Mouse (Mus musculus) ovary, postnatal 10 days (tissue): Measurements from ENCODE around the gene Riox2.
"Not testable (repeated sequence)": the region's sequence is repeated elsewhere in the genome, so short reads cannot be mapped to it uniquely, and the experiment has no call there.

ENCODE experiments used
- DNase-seq: peaks from one replicate; pipeline ENCODE4 v3.0.0; 2022; ENCODE audit warnings: low spot score

Gene Riox2

GRCm38 (mm10) chr16:59471637-59472278, at the start of gene Riox2:
TSS of gene Riox2 (plus strand) at chr16:59471775.
- DNase-seq = peak; percentile 58

- DNase-seq = no peak
Observed at GRCm38 (mm10) chr16:59427960-59428359, 43.6 kb upstream of the Riox2 start.

GRCm38 (mm10) chr16:59433181-59433580, 38.4 kb upstream of the Riox2 start:
- no peak for DNase-seq

GRCm38 (mm10) chr16:59444880-59445559, 26.6 kb upstream of the Riox2 start:
- no peak for DNase-seq

GRCm38 (mm10) chr16:59448181-59448580, 23.4 kb upstream of the Riox2 start:
- DNase-seq = no peak

- DNase-seq = no peak
Observed at GRCm38 (mm10) chr16:59449092-59449491, 22.5 kb upstream of the Riox2 start.

- no peak for DNase-seq
Observed at GRCm38 (mm10) chr16:59451813-59452212, 19.8 kb upstream of the Riox2 start.

GRCm38 (mm10) chr16:59459259-59459861, 12.2 kb upstream of the Riox2 start:
- not testable (repeated sequence) for DNase-seq

- no peak for DNase-seq
Observed at GRCm38 (mm10) chr16:59463567-59463966, 8.0 kb upstream of the Riox2 start.

GRCm38 (mm10) chr16:59463973-59464372, 7.6 kb upstream of the Riox2 start:
- DNase-seq = no peak

- DNase-seq = no peak
Observed at GRCm38 (mm10) chr16:59469846-59470245, 1.7 kb upstream of the Riox2 start.

GRCm38 (mm10) chr16:59472546-59472945, 971 bp downstream of the Riox2 start:
- DNase-seq = no peak

- peak; percentile 21 for DNase-seq
Observed at GRCm38 (mm10) chr16:59474788-59475187, 3.2 kb downstream of the Riox2 start.

GRCm38 (mm10) chr16:59477955-59478354, 6.4 kb downstream of the Riox2 start:
- no peak for DNase-seq

- DNase-seq = no peak
Observed at GRCm38 (mm10) chr16:59487239-59487638, 15.7 kb downstream of the Riox2 start.

GRCm38 (mm10) chr16:59487975-59488548, 16.5 kb downstream of the Riox2 start:
- DNase-seq = no peak

- no peak for DNase-seq
Observed at GRCm38 (mm10) chr16:59493199-59493598, 21.6 kb downstream of the Riox2 start.

- no peak for DNase-seq
Observed at GRCm38 (mm10) chr16:59497947-59498346, 26.4 kb downstream of the Riox2 start.

GRCm38 (mm10) chr16:59499180-59499579, 27.6 kb downstream of the Riox2 start:
- DNase-seq = no peak

GRCm38 (mm10) chr16:59509830-59510229, 38.3 kb downstream of the Riox2 start:
- no peak for DNase-seq

- no peak for DNase-seq
Observed at GRCm38 (mm10) chr16:59515169-59515568, 43.6 kb downstream of the Riox2 start.

- DNase-seq = no peak
Observed at GRCm38 (mm10) chr16:59516965-59517364, 45.4 kb downstream of the Riox2 start.
